Mouse (Mus musculus) left cerebral cortex, adult 9 months (tissue): ENCODE results near the gene Apoa2.
A peak's percentile ranks its signal among the peaks of the same experiment; 100 is the strongest.

ENCODE experiments used
- DNase-seq, 2 experiments: peaks; one replicate each; pipeline ENCODE4 v3.0.0; 2022; ENCODE audit warnings: low spot score in 2 of 2

Apoa2 gene

DNA sequence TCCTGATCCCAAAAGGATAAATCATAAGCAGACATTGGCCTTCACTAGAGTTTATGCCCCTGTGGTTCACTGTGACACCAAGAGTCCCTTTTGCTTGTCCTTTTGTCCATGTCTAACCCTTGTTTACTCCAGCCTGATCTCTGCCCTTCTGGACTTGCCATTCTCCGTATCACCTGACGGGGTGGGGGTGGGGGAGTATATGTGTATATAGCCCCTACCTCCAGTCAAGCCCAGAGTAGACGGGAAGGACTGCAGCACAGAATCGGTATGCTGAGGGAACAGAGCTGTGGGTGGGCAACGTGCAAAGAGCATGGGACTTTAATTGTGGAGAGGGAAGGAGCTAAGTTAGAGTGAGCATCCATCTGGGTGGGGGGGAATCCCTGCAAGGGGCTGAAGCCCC, at the start of gene Apoa2:
TSS of gene Apoa2 (plus strand) at position 198 of the 400 bp plus-strand sequence.
- DNase-seq = no peak

DNA sequence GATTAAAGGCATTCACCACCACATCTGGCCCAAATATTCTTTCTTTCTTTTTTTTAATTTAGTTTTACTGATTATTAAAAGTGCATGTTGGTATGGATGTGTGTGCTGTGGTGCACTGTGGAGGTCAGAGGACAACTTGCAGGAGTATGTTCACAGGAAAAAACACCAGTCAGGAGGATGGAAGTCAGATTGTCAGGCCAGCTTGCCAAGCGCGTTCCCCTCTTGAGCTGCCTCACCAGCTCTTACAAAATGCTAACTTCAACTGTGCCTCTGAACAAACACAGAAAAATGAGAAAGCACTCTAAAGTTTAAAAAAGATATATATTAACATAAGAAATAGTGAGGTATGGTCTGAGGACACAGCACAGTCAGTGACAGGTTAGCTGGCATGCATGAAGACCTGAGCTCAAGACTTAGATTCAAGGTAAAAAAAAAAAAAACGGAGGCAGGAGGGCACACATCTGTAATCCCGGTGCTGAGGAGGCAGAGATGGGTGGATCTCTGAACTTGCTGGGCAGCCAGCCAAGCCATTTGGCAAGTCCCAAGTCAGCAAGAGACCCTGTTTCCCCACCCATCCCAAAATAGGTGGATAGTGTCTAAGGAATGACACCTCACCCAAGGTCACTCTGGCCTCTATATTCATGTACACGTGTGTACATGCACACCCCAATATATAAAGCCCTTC, 45.2 kb upstream of the Apoa2 start:
- DNase-seq = no peak

DNA sequence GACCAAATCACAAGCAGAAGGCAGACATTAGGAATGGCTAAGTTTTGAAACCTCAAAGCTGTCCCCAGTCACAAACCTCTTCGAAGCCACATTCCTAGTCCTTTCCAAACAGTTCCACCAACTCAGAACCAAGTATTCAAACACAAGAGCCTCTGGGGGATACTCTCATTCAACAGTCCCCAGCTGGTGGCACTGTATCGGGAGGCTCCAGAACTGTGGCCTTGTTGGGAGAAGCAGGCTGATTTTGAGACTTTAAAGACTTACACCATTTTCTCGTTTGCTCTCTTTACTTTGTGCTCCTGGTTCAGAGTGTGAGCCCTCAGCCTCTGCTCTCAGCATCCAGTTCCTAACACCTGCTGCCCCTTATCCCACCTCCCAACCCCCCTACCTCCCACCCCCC, 41.8 kb upstream of the Apoa2 start:
- DNase-seq = no peak

DNA sequence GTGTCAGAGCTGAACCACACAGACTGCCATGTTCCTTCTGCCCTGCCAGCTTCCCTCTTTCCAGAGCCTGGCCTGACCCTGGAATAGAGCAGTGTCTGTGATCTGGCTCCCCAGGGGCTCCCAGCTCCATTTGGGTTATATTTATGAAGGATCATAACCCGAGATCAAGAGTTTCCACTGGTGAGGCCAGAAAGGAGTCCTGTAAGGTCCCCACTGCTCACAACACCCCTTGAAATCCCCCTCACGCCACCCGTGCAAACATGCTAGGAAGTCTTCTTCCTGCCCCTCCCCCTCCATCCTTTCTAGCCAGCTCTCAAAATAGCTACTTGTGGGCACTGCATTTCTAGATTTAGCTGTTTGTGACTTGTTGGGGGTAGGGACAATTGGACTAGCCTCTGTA, 41.2 kb upstream of the Apoa2 start:
- DNase-seq = no peak

DNA sequence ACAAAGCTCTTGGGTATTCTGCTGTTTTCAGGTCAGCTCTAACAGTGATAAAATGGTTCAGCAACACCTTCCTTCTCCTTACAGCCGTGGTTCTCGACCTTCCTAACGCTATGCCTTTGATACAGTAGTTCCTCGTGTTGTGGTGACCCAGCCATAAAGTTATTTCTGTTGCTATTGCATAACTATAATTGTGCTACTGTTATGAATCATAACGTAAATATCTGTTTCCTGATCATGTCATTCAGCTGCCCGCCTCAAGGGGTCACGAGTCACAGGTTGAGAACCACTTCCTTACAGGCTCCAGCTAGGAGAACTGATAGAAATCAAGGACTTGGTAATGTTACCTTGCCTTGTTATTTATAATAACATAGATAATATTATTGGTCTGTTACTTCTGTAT, 40.5 kb upstream of the Apoa2 start:
- DNase-seq = no peak

DNA sequence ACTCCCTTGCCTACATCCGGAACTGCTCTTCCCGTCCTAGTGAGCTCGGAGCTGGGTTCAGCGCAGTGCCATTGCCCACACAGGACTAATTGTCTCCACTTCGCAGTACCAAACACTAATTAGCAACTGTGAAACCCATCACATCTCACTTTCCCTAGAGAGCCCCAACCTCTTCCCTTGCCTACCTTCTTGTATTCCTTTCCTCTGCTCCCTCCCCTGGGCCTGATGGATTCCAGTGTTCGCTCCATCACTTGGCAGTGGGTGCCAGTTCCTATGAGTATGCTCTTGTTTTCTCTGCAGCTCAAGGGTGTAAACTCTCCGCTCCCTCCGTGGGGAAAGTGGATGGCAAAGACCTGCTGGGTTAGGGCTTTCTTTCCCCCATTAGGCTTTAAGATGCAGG, 39.2 kb upstream of the Apoa2 start:
- DNase-seq = no peak

DNA sequence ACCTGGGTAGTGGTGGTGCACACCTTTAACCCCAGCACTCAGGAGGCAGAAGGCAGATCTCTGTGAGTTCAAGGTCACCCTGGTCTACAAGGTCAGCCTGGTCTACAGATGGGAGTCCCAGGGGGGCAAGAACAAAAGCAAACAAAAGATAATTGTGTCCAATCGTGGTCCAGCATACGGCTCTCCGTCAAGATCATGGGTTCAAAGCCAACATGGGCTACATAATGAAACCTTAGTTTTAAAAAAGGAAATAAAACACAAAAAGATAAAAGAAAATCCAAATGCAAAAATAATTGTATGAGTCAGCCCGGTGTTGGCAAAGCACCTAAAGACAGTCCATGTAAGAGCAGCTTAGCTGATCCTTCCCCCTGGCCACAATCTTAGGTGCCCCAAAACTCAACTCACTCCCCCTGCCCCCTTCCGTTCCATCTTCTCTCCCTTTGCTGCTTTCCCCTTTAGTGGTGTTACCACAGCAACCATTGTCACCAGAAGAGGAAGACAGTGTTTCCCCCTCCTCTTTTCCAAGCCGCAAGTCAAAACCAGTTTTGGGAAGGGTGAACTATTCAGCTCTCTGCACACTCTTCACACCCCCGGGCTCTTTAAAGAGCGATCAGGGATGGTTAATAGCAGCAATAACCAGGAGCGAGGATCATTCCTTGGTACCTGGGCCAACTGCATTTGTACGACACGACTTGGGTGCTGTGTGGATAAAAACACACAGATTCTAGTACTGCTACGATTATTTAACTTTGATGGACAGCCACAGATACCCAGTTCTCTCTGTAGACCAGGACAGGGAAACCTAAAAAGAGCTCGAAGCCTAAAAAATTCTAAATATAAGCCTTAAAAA, 36.8 kb upstream of the Apoa2 start:
- DNase-seq = no peak

DNA sequence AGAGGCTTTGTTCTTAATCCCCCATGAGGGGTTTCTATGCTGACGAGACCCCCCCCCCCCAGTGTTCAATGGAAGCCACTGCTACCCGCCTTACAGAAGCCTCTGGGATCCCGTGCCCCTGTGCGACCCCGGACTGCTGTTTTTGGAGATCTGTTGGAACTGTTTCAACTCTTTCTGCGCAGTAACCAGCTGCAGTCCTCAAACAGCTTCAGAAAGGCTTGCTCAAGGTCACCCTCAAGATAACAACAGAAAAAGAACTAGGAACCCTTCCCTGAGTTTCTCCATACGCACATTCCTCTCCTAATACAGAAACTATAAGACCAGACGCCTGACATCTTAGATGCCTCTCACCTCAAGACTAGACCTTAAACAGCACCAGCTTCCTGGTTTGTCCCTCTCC, 35.8 kb upstream of the Apoa2 start:
- DNase-seq = no peak

DNA sequence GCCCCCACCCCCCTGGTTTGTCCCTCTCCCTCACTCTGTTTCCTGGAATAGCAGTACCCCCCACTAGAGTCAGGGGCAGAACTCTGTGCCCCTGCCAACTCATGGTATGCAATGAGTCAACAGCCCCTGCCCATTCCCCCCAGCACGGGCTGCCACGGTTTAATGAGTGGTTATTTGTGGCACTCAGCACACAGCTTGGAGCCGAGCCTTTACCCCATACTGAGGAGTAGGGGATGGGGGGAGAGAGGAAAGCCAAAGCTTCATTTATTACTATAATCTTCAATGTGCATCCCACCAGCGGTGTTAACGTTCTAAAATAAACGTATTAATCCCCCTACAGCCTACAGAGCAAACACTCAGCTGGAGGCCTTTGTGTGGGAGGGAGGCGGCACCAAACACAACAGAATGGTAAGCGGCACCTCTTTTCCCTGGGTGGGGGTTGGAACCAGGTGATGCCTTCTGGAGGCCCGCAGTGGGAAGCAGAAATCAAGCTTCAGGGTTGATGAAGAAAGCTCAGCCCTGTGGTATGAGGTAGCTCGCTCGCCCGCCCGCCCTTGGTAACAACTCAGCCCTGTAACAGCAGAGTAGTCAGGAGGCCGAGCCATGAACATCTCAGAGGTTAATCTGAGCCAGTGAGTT, 35.3 kb upstream of the Apoa2 start:
- DNase-seq = peak in 1 of 2 experiments; percentile 52

DNA sequence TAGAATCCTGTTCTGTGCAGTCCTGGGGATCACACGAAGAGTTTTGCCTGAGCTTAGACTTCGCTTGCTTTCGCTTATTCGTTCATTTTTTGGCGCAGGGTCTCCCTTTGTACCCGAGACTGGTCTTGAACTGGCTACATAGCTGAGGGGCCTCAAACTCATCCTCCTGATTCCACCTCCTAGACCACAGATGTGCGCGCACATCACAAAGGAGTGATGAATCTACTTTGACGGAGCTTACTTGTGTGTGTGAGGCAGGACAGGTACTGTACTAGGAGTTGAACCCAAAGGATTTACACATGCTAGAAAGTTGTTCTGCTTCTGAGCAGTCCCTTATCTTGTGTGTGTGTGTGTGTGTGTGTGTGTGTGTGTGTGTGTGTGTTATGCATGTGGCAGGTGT, 34.0 kb upstream of the Apoa2 start:
- no peak for DNase-seq

DNA sequence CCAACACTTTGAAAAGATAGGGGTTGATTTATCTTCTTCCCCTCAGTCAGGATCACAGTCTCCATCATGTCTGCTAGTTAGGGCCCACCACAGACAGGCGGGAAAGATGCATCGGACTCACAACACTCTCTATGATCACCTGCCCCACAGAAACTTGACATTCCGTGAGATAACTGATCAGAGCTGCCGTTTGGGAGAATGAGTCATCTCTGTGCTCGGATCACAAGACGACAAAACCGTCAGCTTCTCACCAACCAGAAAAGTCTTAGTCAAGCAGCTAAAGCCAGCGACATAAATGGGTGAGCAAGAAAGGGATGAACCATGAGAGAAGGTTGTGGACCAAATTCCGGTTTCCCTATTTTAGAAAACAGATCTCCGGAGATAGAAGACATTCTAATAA, 32.6 kb upstream of the Apoa2 start:
- no peak for DNase-seq

DNA sequence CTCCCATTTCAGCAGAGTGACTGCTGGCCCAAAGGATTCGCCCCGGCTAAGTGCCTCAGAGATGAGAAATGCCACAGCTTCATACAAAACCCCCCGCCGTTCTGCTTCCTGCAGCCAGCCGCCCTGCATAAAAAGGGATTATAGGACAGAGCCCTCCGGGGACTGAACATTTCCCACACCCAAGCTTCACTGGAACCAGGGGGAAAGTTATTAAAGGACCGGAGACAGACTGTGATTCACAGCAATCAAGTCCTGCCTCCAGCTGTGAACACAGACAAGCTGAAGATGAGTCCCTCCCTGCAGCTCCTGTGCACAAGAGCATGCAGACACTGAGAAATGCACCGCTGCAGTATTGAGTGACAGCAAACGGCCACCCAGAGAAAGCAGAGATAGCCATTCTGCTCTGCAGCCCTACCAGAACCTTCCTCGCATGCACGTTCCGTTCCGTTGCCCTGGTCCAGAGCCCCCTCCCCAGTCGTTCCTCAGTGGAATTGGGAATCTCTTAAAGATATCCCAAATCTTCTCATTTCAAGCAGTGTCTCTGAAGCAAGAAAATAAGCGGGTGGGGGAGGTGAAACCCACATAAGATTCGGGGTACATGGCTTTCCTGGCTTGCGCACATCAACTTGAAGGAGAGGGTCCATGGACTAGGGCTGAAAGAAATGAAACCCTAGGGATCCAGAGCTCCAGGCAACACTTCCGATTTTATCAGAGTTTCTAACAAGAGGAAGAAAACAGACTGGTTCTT, 31.6 kb upstream of the Apoa2 start:
- DNase-seq = no peak

DNA sequence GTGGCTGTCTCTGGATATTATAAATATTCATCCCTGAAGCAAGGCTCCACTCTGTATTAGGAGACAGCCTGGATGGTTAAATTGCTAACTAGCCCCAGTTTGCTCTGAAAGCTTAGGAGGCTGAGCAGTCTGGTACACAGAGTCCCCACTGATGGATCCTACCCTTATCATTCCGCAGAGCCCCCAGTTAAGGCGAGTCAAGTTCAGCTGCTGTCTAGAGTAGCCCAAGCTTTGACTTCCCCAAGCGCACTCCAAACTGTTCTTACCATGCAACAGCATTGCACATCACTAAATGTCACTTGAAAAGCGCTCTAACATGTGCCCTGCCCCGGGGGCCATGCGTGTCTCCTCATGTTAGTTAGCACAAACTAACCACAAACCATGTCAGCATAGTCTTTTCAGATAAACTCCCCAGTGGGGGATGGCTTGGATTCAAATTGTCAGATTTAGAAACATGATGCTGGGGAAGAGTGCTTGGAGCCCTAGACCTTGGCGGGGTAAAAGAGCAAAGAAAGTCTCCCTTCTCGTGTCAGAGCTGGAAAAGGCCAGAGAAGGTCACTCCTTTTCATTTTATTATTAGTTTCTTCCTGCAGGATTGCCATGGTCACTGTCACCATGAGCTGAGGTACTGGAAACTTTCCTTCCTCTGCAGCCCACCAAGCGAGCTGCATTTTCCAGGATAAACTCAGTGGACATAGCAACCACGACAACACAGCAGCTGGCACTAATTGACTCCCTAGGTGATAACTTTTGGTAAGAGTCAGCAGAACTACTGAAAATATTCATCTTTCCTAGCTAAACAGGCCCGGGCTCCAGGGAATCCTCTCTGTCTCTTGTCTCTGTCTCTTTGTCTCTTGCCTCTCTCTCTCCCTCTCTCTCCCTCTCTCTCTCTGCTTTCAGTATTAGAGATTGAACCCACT, 30.7 kb upstream of the Apoa2 start:
- DNase-seq = no peak

DNA sequence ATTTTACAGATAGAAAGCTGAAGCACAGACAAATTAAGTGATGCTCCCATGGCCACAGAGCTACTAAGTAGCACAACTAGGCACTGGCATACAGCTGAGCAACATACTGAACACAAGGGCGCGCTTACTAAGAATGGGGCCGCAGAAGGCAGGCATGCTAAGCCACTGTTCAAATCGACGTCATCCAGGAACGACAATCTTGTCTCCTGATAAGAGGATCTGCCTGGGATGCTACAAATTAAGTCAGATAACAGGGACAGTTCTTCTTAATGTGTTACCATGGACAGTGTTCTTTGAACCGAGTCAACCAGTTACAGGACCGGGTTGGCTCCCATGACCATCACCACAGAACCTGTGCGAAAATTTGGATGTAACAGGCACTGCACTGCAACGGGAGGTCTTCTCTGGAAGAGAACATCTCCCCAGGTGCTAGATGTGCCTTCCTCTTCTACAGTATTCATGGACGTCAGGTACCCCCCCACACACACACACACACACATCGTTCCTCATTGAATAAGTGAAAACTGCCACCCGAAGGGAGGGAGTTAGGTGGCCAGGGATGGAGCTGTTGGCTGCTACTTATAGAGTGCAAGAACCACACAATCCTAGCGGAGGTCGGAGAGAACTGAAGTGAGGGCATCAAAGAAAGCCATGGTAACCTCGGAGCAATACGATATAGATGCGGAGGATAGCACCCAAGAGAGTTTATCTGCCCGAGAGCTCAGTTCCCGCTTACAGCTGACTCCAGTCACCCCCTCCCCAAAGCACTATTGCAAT, 29.6 kb upstream of the Apoa2 start:
- no peak for DNase-seq

DNA sequence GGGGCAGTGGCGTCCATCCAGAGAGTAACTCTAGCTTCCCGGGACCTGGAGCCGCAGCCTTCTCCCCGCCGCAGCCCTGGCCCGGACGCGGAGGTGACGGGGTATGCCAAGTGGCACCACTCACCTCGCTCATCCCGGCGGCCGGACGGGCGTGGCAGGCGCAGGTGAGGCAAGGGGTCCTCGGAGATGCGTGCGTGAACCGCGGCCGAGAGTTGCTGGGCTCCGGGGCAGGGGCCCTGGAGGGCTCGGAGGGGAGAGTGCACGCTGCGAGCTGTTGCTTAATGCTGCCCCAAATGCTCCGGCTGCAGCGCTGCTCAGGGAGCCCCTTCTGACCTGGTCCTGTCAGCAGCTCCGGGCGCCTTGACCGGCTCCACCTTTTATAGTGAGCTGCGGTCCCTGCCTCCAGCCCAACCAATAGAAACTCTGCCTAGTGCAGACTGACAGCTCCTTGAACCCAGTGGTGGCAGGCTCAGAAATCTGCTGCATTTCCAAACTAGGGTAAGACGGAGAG, 28.9 kb upstream of the Apoa2 start, which contains the start of gene Pcp4l1:
TSS of gene Pcp4l1 (minus strand) at position 382 of the 511 bp plus-strand sequence.
- peak; percentile 55 to 63 for DNase-seq

DNA sequence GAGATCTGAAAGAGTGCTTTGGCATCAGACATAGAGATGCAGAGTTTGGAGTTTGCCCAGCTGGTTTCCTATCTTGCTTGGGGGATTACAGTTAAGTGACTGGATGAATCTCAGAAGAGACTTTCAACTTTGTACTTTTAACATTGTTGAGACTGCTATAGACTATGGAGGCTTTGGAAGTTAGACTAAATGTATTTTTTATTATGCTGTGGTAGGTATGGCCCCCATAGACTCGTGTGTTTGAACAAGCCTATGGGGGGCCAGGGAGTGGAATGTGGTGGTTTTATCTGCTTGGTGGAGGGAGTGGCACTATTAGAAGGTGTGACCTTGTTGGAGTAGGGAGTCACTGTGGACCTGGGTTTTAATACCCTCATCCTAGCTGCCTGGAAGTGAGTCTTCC, 25.3 kb upstream of the Apoa2 start:
- no peak for DNase-seq

DNA sequence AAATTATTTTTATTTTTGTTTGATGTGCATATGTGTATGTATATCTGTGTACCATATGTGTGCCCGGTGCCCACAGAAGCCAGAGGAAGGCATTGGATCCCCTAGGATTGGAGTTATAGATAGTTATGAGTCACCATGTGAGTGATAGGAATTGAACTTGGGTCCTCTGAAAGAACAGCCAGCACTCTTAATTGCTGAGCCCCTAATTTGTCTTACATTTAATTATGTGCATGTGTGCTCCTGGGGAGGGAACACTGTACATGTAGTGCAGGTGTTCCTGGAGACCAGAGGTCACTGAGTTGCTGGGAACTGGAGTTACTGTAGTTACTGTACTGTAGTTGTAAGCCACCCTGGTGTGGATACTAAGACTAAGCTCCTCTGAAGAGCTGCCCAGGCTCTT, 24.1 kb upstream of the Apoa2 start:
- DNase-seq = no peak

DNA sequence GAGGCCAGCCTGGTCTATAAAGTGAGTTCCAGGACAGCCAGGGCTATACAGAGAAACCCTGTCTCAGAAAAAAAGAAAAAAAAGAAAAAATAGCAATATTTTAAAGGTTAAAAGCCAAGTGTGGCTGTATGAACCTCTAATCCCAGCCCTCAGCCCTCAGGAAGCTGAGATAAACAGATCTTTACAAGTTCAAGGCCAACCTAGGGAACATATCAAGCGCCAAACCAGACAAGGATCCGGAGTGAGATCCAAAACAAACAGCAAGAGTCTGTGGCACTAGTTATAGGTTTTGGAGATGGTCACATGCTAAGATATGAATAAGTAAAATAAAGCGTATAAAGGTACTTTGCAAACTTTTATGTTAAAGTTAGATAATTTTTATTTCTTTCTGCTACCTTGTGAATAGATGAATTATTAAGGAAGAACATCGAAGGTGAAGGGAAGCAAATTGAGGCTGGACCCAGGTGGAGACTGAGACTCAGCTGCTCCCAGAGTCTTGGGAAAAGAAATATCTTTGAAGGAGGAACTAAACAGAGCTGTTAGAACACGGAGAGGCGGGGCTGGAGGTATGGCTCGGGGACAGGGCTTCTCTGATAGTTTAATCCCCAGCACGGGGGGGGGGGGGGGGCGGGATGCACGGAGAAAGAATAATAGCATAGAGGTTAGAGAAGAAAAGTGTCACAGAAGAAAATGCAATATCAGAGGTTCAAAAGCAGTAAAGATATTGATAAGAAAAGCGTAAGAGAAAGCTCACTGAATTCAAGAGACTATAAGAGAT, 21.2 kb upstream of the Apoa2 start:
- no peak for DNase-seq

DNA sequence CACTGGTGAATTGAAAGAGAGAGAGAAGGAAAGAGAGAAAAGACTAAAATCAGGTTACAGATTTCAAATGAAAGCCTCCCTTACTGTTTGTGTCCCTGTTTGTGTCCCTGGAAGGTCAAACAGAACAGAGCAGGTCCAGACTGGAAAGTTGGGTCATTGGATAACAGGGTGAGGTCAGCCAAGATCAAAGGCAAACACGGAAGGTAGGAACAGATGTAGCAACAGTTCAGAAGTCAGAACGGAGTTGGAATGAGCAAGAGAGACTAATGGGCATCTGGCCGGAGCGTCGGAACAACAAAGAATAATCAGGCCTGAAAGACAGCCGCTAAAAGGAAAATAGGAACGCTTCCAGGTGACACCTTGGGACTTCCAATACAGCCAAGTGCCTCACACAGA, 20.6 kb upstream of the Apoa2 start:
- DNase-seq = no peak
